Mouse (Mus musculus) embryonic facial prominence, embryonic 11.5 days (tissue): ENCODE results near the gene Dhx57. TPM values are rescaled to one million over a fixed set of nuclear protein-coding genes. Genes with fewer than 3 reads are reported as not detected.
A peak's percentile ranks its signal among the peaks of the same experiment; 100 is the strongest.

Experiments
- ATAC-seq: fragments of 200-750 bp; cut with Nextera tagmentation; replicated peaks from 2 replicates; pipeline ENCODE4 v1.8.0; 2017; ENCODE audit warnings: low read depth; ENCODE audit not compliant: insufficient number of reproducible peaks, low FRiP score, low TSS enrichment
- DNase-seq: peaks from one replicate; pipeline ENCODE4 v3.0.0-alpha.2; 2015; ENCODE audit warnings: low spot score
- H3K27ac ChIP-seq: fragments of 300-500 bp; sonication (generic); replicated peaks from 2 replicates; pipeline ENCODE4 v1.5.1; 2014; ENCODE audit warnings: mild to moderate bottlenecking, low read depth, low read length, control low read depth
- H3K27me3 ChIP-seq: fragments of 300-500 bp; sonication (generic); 2 replicates; pipeline ENCODE4 v1.6.1; 2014; ENCODE audit warnings: mild to moderate bottlenecking, low read length, moderate library complexity, mixed read lengths; ENCODE audit not compliant: control insufficient read depth, insufficient read depth
- H3K36me3 ChIP-seq: fragments of 300-500 bp; sonication (generic); replicated peaks from 2 replicates; pipeline ENCODE4 v1.6.1; 2014; ENCODE audit warnings: low read depth, mild to moderate bottlenecking, low read length, moderate library complexity, mixed read lengths; ENCODE audit not compliant: control insufficient read depth, insufficient read depth
- H3K4me1 ChIP-seq: fragments of 300-500 bp; sonication (generic); 2 replicates; pipeline ENCODE4 v1.6.1; 2014; ENCODE audit warnings: low read length, mixed read lengths; ENCODE audit not compliant: control insufficient read depth, insufficient read depth
- H3K4me2 ChIP-seq: fragments of 300-500 bp; sonication (generic); 2 replicates; pipeline ENCODE4 v1.6.1; 2014; ENCODE audit warnings: low read depth, mild to moderate bottlenecking, control low read depth, low read length, moderate library complexity
- H3K4me3 ChIP-seq: fragments of 300-500 bp; sonication (generic); 2 replicates; pipeline ENCODE4 v1.5.1; 2014; ENCODE audit warnings: low read depth, low read length, control low read depth
- H3K9ac ChIP-seq: fragments of 300-500 bp; sonication (generic); replicated peaks from 2 replicates; pipeline ENCODE4 v1.6.1; 2014; ENCODE audit warnings: mild to moderate bottlenecking, control low read depth, low read length
- H3K9me3 ChIP-seq: fragments of 300-500 bp; sonication (generic); replicated peaks from 2 replicates; pipeline ENCODE4 v1.6.1; 2016; ENCODE audit warnings: mild to moderate bottlenecking, low read length, inconsistent platforms, mixed read lengths; ENCODE audit not compliant: control insufficient read depth
- WGBS: fragments of 180-500 bp; shearing (Covaris S2); extraction: QIAGEN DNeasy Blood & Tissue Kit; methylation state at CpG from one replicate; pipeline ENCODE4 v1.1.7; 2014; 5-methylcytosine and 5-hydroxymethylcytosine counted together
- polyA plus RNA-seq: library from polyadenylated mRNA; unstranded; fragments of >200 nt; fragmentation: Nextera tagmentation; extraction: Ambion mirVana; gene quantifications from 2 replicates; pipeline ENCODE4 v1.2.1, GENCODE M21; 2014

Dhx57 gene
- polyA plus RNA-seq, 1 experiment from 2014 or later: 19.1 TPM

DNA sequence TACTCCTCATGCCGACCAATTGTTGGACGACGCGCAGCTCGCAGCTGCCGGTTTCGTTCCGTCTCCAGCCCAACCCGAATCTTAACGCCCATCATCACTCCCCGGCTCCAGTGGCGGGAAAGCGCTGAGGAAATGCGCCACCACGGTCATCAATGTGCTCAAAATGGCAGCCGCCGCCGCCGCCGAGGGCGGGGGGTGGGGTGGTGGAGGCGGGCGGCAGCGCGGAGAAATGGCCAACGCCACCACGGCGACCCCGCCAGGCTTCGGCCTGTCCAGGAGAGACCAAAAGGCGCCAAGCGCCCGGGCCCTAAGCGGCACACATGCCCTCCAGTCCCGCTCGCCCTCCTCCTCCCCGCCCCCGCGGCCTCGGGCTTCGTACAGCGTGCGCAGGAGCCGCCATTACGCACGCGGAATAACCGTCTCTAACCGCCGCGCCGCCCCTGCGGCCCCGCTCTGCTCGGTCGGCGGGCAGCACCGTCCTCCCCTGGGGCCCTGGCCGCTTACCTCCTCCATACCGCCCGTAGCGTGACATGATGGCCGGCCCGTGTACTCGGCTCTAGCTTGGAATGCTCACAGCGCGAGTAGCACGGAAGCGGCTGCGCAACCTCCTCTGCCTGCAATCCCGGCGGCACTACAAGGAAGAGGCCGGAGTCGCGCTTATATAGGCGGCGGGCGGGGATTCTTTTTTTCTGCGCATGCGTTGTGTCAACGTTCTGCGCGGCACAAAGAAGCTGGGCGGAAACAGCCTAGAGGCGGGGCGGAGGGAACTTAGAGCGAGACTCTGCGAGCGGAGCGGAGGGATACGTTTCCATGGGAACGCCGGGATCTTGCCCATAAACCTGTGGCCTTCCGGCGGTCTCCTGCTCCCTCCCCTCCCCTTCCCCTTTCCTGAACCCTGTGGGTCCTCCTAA, 83.3 kb downstream of the Dhx57 start, which contains the start of the genes Srsf7 and Ttc39d:
Gene Srsf7, minus strand, starts transcription at position 637 of the 911 bp plus-strand sequence.
Gene Ttc39d, plus strand, starts transcription at position 790 of the 911 bp plus-strand sequence.
- Histone ChIP-seq H3K27ac (peak within 1 kb of the TSS; percentile 98), H3K4me1 (no peaks in the 10 kb centered on the region), H3K36me3 (peaks cover 7% of the 10 kb centered on the region), H3K4me3 (peak within 1 kb of the TSS; percentile 94), H3K4me2 (peak within 1 kb of the TSS; percentile 50), H3K9ac (peak within 1 kb of the TSS; percentile 97), H3K27me3 (no peaks in the 10 kb centered on the region), H3K9me3 (no peaks in the 10 kb centered on the region)
- WGBS: under 1% methylated on average over 78 of the region's 95 CpGs
- DNase-seq: peak; percentile 100
- peak; percentile 95 for ATAC-seq

DNA sequence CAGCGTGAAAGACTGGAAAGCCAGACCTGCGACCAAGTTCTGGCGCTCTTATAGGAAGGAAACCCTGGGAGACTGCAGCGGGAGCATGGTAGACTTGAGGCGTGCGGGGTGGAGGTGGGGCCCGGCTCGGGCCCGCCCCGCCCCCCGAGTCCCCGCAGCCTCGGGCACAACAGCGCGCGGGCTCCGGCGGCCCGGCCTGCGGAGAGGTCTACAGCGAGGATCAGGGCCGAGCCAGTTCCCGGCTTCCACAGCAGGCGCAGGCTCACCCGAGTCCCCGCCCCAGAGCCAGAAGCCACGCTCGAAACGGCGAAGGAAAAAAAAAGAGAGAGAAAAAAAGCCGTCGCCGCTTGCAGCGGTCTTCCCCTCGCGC, 84.0 kb downstream of the Dhx57 start:
- 0% methylated on average over 36 of the region's 36 CpGs for WGBS
- peaks cover 7% of the 10 kb centered on the region for H3K36me3 ChIP-seq
- peak overlapping the region; percentile 98 for H3K27ac ChIP-seq
- H3K27me3 ChIP-seq: no peaks in the 10 kb centered on the region
- ATAC-seq (peak; percentile 73), DNase-seq (peak; percentile 70)
- no peaks in the 10 kb centered on the region for H3K4me1 ChIP-seq
- peak overlapping the region; percentile 50 for H3K4me2 ChIP-seq
- peak overlapping the region; percentile 97 for H3K9ac ChIP-seq
- H3K9me3 ChIP-seq: no peaks in the 10 kb centered on the region
- peak overlapping the region; percentile 94 for H3K4me3 ChIP-seq

DNA sequence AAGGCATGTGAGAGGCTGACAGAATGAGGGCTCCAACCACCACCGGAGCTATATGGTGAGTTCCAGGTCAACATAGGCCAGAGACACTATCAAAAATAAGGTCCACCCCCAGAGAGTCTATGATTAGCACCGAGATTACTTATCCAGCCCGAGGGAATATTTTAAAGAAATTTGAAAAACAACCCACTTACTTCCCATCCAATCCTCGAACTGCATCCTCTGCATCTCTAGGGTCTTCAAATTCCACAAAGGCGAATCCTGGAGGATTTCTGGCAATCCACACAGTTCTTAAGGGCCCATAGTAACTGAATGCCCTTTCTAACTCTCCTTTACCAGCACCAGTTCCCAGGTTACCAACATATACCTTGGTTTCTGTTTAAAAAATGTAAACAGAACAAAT, 84.6 kb downstream of the Dhx57 start:
- Histone ChIP-seq H3K9ac (peak overlapping the region; percentile 97), H3K27ac (no peak overlapping the region), H3K4me1 (no peaks in the 10 kb centered on the region), H3K27me3 (no peaks in the 10 kb centered on the region), H3K4me2 (peak overlapping the region; percentile 50), H3K4me3 (peak overlapping the region; percentile 94), H3K9me3 (no peaks in the 10 kb centered on the region), H3K36me3 (peaks cover 7% of the 10 kb centered on the region)
- DNase-seq (no peak), ATAC-seq (no peak)
- WGBS: 31% methylated on average over 5 of the region's 5 CpGs

GRCm38 (mm10) chr17:80199160-80199778, 91.0 kb downstream of the Dhx57 start:
- Histone ChIP-seq H3K27me3 (no peaks in the 10 kb centered on the region), H3K4me2 (no peak overlapping the region), H3K4me3 (no peak overlapping the region), H3K4me1 (no peaks in the 10 kb centered on the region), H3K9ac (no peak overlapping the region), H3K9me3 (no peaks in the 10 kb centered on the region), H3K27ac (no peak overlapping the region), H3K36me3 (peaks cover 7% of the 10 kb centered on the region)
- WGBS: 83% methylated on average over 3 of the region's 3 CpGs
- no peak for DNase-seq
- peak; percentile 27; the same call in 1 of the 2 replicates for ATAC-seq

DNA sequence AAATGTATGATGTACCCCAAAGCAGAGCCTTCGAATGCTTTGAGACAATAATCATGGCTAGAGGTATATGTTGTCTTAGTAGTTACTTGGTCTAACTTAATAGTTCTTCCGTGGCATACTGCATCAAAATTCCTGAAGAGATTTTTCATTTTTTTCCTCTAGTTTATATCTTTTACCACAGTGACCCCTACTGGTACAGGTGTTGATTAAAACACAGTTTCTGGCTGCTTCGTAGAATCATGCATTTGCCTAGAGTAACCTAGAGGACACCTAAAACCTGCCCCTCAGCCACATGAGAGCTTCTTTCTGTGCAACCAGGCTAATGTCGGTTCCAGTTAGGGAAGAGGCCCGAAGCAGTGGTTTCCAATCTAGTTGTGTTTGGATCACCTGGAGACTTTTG, 97.2 kb downstream of the Dhx57 start:
- peak; percentile 69 for DNase-seq
- H3K27me3 ChIP-seq: no peaks in the 10 kb centered on the region
- H3K36me3 ChIP-seq: no peaks in the 10 kb centered on the region
- no peak overlapping the region for H3K9ac ChIP-seq
- no peak for ATAC-seq
- H3K9me3 ChIP-seq: no peaks in the 10 kb centered on the region
- 68% methylated on average over 5 of the region's 5 CpGs for WGBS
- no peak overlapping the region for H3K27ac ChIP-seq
- no peaks in the 10 kb centered on the region for H3K4me1 ChIP-seq
- H3K4me2 ChIP-seq: no peak overlapping the region
- H3K4me3 ChIP-seq: no peak overlapping the region

Other genes with a start within 250 kb of the Dhx57 start
- 114 and 127 TPM in 2 replicates for gene Hnrnpll, start 228.1 kb downstream of the Dhx57 start, polyA plus RNA-seq
- gene Galm, start 163.0 kb downstream of the Dhx57 start, polyA plus RNA-seq: 22.3 and 26.1 TPM in 2 replicates
- gene Srsf7, start 83.2 kb downstream of the Dhx57 start, polyA plus RNA-seq: 972 and 1,051 TPM in 2 replicates
- 0.14 TPM in 1 of 2 replicates, not detected in the other for gene Ttc39d, start 83.0 kb downstream of the Dhx57 start, polyA plus RNA-seq
- gene Gemin6, start 66.0 kb downstream of the Dhx57 start, polyA plus RNA-seq: 49.4 and 53.3 TPM in 2 replicates
- 22.4 and 26.1 TPM in 2 replicates for gene Morn2, start 273 bp downstream of the Dhx57 start, polyA plus RNA-seq
- 0.72 and 1.1 TPM in 2 replicates for gene Arhgef33, start 16.9 kb upstream of the Dhx57 start, polyA plus RNA-seq
- 1.6 and 2.2 TPM in 2 replicates for gene Gm10190, start 83.1 kb upstream of the Dhx57 start, polyA plus RNA-seq
- gene Sos1, start 190.0 kb upstream of the Dhx57 start, polyA plus RNA-seq: 8.4 and 9.1 TPM in 2 replicates